Mouse (Mus musculus): ENCODE results near the gene Stac2.

Stac2 gene

GRCm38 (mm10) chr11:97997387-97997960, 55.8 kb downstream of the Stac2 start:
- no peak for DNase-seq (ENCODE audit: low read depth)

- DNase-seq (ENCODE audit: low read depth), result no peak
Observed at GRCm38 (mm10) chr11:97996691-97997090, 56.6 kb downstream of the Stac2 start.

GRCm38 (mm10) chr11:97995564-97996288, 57.5 kb downstream of the Stac2 start, which contains the start of gene Arl5c:
Arl5c (minus strand) TSS chr11:97996181.
- DNase-seq (ENCODE audit: low read depth), result no peak

- DNase-seq (ENCODE audit: low read depth), result peak; percentile 80
Observed at GRCm38 (mm10) chr11:97994539-97995100, 58.6 kb downstream of the Stac2 start.

GRCm38 (mm10) chr11:97988530-97989096, 64.6 kb downstream of the Stac2 start:
- peak; percentile 73 for DNase-seq (ENCODE audit: low read depth)

GRCm38 (mm10) chr11:97987551-97988526, 65.4 kb downstream of the Stac2 start:
- DNase-seq (ENCODE audit: low read depth), result peak; percentile 93

GRCm38 (mm10) chr11:97986738-97987465, 66.4 kb downstream of the Stac2 start:
- DNase-seq (ENCODE audit: low read depth), result no peak

All from c-Kit-positive CD71-positive TER-119-negative erythroid progenitor cells, embryonic 14.5 days (primary cell).